Mouse (Mus musculus): Measurements from ENCODE around the gene Ovgp1. TPM values are rescaled to one million over a fixed set of nuclear protein-coding genes. Genes with fewer than 3 reads are reported as not detected.

The Ovgp1 gene
- 1 to 10 TPM; 3.9 to 4.7 TPM for total RNA-seq (2023)

GRCm38 (mm10) chr3:105973411-105973810, at the start of gene Ovgp1:
Ovgp1 (plus strand) TSS chr3:105973711.

GRCm38 (mm10) chr3:105932240-105933071, 41.1 kb upstream of the Ovgp1 start, which contains the start of gene I830077J02Rik:
I830077J02Rik (minus strand) TSS chr3:105932664.

GRCm38 (mm10) chr3:105958974-105959580, 14.4 kb upstream of the Ovgp1 start, which contains the start of gene Wdr77:
Wdr77 (plus strand) TSS chr3:105959369.

GRCm38 (mm10) chr3:105959999-105960398, 13.5 kb upstream of the Ovgp1 start, which contains the start of gene Atp5f1:
Atp5f1 (minus strand) TSS chr3:105960099.

GRCm38 (mm10) chr3:106014546-106014945, 41.0 kb downstream of the Ovgp1 start, which contains the start of gene Pifo:
Pifo (minus strand) TSS chr3:106014646.

GRCm38 (mm10) chr3:106032781-106033180, 59.3 kb downstream of the Ovgp1 start, which contains the start of gene Chil5:
Chil5 (minus strand) TSS chr3:106032814.

Other genes with a start within 250 kb of the Ovgp1 start
- 100 to 1,000 TPM; 121 to 129 TPM for gene Rap1a, start 172.4 kb upstream of the Ovgp1 start, total RNA-seq (2023)
- not detected for gene Adora3, start 102.9 kb upstream of the Ovgp1 start, total RNA-seq (2023)
- not detected for gene Tmigd3, start 102.8 kb upstream of the Ovgp1 start, total RNA-seq (2023)
- 10 to 100 TPM; 23.0 to 38.3 TPM for gene I830077J02Rik, start 41.0 kb upstream of the Ovgp1 start, total RNA-seq (2023)
- gene Wdr77, start 14.3 kb upstream of the Ovgp1 start, total RNA-seq (2023) = 10 to 100 TPM; 51.4 to 55.5 TPM
- gene Atp5f1, start 13.6 kb upstream of the Ovgp1 start, total RNA-seq (2023) = 100 to 1,000 TPM; 129 to 130 TPM
- gene Pifo, start 40.9 kb downstream of the Ovgp1 start, total RNA-seq (2023) = 1 to 10 TPM in 1 of 2 experiments, not detected in 1; 1.3 TPM
- gene Chil5, start 59.1 kb downstream of the Ovgp1 start, total RNA-seq (2023) = not detected
- gene Chia1, start 139.5 kb downstream of the Ovgp1 start, total RNA-seq (2023) = not detected
- gene Chil3, start 193.9 kb downstream of the Ovgp1 start, total RNA-seq (2023) = 1 to 10 TPM in 1 of 2 experiments, under 1 TPM in 1; 0.98 to 1.2 TPM
- not detected for gene Chil4, start 245.8 kb downstream of the Ovgp1 start, total RNA-seq (2023)